Mouse (Mus musculus): Measurements from ENCODE around the gene Irf2bpl. TPM values are rescaled to one million over a fixed set of nuclear protein-coding genes. Genes with fewer than 3 reads are reported as not detected.

The Irf2bpl gene
- total RNA-seq, 2 experiments from 2014 or later = 76.4 to 76.9 TPM

DNA sequence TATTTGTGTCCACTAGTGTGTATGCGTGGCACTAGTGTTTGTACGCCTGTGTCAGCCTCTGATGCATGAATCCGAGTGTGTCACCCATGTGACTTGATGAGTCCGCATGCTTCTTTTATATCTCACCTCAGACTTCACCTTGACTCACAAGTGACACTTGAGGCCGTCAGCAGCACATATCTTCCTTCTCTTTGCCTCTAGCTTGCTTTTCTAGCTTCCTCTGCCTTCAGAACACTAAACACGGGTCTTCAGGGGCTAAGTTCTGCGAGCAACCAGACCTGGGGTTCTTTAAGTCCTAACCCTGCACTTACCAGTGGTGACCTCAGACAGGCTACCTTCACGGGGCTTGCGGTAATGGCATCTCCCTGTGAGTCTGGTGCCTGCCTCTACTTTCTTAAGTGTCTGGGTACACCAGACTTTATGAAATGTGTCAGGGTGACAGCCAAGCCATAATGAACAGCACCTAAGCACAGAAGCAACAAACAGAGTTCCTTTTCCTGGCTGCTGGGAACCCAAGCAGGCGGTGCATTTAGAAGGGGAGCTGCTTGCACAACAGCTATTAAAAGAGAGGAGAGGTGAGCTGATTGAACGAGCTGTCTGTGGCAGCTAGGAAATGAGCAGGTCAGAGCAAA lies 51.9 kb downstream of the Irf2bpl start:
- no peak for DNase-seq (ENCODE audit: low spot score in 2 of 2)

DNA sequence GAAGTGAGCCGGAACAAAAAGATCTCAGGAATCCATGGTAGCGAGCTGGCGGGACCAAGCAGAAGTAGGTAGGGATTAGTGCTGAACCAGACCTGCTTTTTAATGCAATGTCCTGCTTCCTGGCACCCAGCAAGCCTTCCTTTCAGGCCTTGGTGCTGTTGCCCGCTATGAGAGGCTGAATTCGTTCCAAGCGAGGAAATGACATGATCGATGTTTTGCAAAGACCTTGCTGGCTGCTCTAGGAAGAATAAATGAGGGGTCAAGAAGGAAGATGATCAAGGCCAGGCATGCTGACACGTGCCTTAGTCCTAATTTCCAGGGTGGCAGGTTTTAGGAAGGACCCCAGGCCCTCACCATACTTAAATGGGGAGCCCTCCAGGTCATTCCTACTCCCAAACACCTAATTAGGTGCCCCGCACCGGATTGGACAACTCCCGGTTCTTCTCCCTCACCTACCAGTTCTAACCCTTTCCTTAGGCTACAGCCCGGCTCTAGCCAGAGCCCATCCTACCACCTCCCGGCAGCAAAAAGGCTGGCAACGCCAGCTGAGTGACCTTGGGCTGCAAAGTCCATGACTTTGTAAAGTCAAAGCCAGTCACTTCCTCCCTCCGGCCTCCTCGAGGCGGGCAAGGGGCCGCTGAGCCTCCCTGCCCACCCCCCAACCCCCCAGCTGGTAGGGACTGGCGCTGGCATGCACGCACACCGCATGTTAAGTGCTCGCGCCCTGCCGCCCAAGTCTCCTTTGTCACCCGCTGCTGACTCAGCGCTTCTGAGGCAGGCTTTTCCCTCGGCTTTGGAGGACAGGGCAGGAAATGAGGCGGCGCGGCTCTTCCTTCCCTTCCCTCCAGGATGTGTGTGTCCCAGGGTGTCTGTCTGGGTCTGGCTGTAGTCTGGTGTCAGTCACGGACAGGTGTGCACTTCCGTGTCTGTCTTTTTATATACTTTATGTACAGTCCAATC lies 52.7 kb downstream of the Irf2bpl start:
- peak in 1 of 2 experiments; percentile 54 for DNase-seq (ENCODE audit: low spot score in 2 of 2)

Other genes starting within 250 kb of the Irf2bpl start
- 10 to 100 TPM; 36.8 to 37.8 TPM for gene Vash1, start 206.1 kb downstream of the Irf2bpl start, total RNA-seq (2021)
- 1 to 10 TPM; 5.0 to 5.7 TPM for gene Angel1, start 158.3 kb downstream of the Irf2bpl start, total RNA-seq (2021)
- gene Lrrc74a, start 150.4 kb downstream of the Irf2bpl start, total RNA-seq (2021) = not detected
- 10 to 100 TPM; 72.9 to 75.1 TPM for gene Cipc, start 62.2 kb upstream of the Irf2bpl start, total RNA-seq (2021)
- 1 to 10 TPM; 7.9 TPM for gene Zdhhc22, start 105.6 kb upstream of the Irf2bpl start, total RNA-seq (2021)
- 10 to 100 TPM; 34.9 to 35.3 TPM for gene Tmem63c, start 136.5 kb upstream of the Irf2bpl start, total RNA-seq (2021)
- gene Ngb, start 217.7 kb upstream of the Irf2bpl start, total RNA-seq (2021) = 1 to 10 TPM; 2.5 to 3.0 TPM

Measured in layer of hippocampus, adult 18-20 months (tissue).